Mouse (Mus musculus): ENCODE results near the gene Shroom1.

Gene Shroom1

GRCm38 (mm10) chr11:53508152-53508551 is 51.1 kb downstream of the Shroom1 start:
- no peak for DNase-seq (ENCODE audit: low spot score in 2 of 2)

- no peak for DNase-seq (ENCODE audit: low spot score in 2 of 2)
These were observed 51.6 kb downstream of the Shroom1 start for GRCm38 (mm10) chr11:53508591-53508990.

GRCm38 (mm10) chr11:53510351-53510750 is 53.3 kb downstream of the Shroom1 start:
- no peak for DNase-seq (ENCODE audit: low spot score in 2 of 2)

- DNase-seq (ENCODE audit: low spot score in 2 of 2): no peak
These were observed 60.0 kb downstream of the Shroom1 start for GRCm38 (mm10) chr11:53516775-53517627.
